Mouse (Mus musculus) liver, adult 10 weeks (tissue): ENCODE data around the gene Lamp2. TPM values are rescaled to one million over a fixed set of nuclear protein-coding genes. Genes with fewer than 3 reads are reported as not detected.

Experiments
- polyA plus RNA-seq: library from polyadenylated mRNA; stranded (reverse); fragments of 350-450 nt; fragmentation: Illumina TruSeq; extraction: RNeasy Lipid Tissue Mini Kit (QIAGEN cat#74804); gene quantifications from one replicate; pipeline ENCODE4 v1.2.3, GENCODE M21; 2014; ENCODE audit warnings: low read depth, low replicate concordance

Gene Lamp2
- 1,372 TPM for polyA plus RNA-seq

GRCm38 (mm10) chrX:38455890-38456634 is at the start of gene Lamp2:
Gene Lamp2 (minus strand): TSS chrX:38456454.

Other genes with a start within 250 kb of the Lamp2 start
- gene Tmem255a, start 204.0 kb downstream of the Lamp2 start, polyA plus RNA-seq: not detected
- gene Atp1b4, start 140.3 kb downstream of the Lamp2 start, polyA plus RNA-seq: not detected
- gene Cul4b, start 119.7 kb upstream of the Lamp2 start, polyA plus RNA-seq: 54.5 TPM
- gene Mcts1, start 144.1 kb upstream of the Lamp2 start, polyA plus RNA-seq: 155 TPM
- gene C1galt1c1, start 178.6 kb upstream of the Lamp2 start, polyA plus RNA-seq: 71.4 TPM